Mouse (Mus musculus): ENCODE measurements around the gene Rnf17.

DNA sequence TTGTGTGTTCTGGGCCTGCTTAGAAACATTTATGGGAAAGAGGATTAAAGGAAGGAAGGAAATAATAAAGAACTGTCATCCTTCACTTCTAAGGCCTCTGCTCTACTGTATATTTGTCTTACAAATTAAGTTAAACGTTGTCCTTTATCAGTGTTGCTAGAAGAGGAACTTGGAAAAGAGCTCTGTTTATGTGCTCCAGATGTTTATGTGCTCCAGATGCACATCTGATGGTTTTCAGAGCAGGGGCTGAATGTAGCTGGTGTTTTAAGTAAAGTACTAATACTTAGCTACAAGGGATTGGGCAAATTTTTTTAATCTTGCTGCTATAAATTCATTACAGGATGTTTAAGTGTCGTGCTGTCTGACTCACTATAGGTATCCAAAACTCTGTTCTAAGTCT is 59.7 kb downstream of the Rnf17 start:
- no peak for TF ChIP-seq CTCF (conservative IDR thresholded peaks at IDR 0.05; ENCODE audit: insufficient read depth, insufficient read length, low read depth, low read length)
- TF ChIP-seq POLR2A (IDR thresholded peaks at IDR 0.05; ENCODE audit: low read depth, low read length), result no peak

Data from kidney, adult 2 months (tissue).